Mouse (Mus musculus): ENCODE measurements around the gene Dgkd. TPM values are rescaled to one million over a fixed set of nuclear protein-coding genes. Genes with fewer than 3 reads are reported as not detected.

Dgkd gene
- 56.4 and 58.2 TPM in 2 replicates for polyA plus RNA-seq (2014; fragmentation: Nextera tagmentation; extraction: Ambion mirVana)

- Histone ChIP-seq H3K4me2 (ENCODE audit: low read depth, low read length) (peak within 1 kb of the TSS; percentile 88), H3K4me1 (ENCODE audit: control insufficient read depth, insufficient read depth, low read length) (peaks cover 12% of the 10 kb centered on the region), H3K27me3 (ENCODE audit: control insufficient read depth, insufficient read depth, low read length) (no peaks in the 10 kb centered on the region), H3K27ac (ENCODE audit: low read depth, low read length) (peak within 1 kb of the TSS; percentile 78), H3K4me3 (ENCODE audit: low read depth, low read length) (peak within 1 kb of the TSS; percentile 95), H3K9me3 (ENCODE audit: control insufficient read depth, low read length) (no peaks in the 10 kb centered on the region), H3K36me3 (ENCODE audit: control insufficient read depth, insufficient read depth, low read length) (no peaks in the 10 kb centered on the region), H3K9ac (replicated peaks; ENCODE audit: low read depth, low read length) (peak within 1 kb of the TSS; percentile 89)
- peak; percentile 95 for ATAC-seq (ENCODE audit: low read depth)
- 1% methylated on average over 41 of the region's 74 CpGs for WGBS
Observed at GRCm38 (mm10) chr1:87852892-87853600, at the start of gene Dgkd. Gene Dgkd, plus strand, starts transcription at chr1:87853287.

GRCm38 (mm10) chr1:87803576-87803975 lies 49.5 kb upstream of the Dgkd start, which contains the start of gene Sag:
Gene Sag, plus strand, starts transcription at chr1:87803680.
- Histone ChIP-seq H3K4me2 (ENCODE audit: low read depth, low read length) (no peak within 1 kb of the TSS), H3K36me3 (ENCODE audit: control insufficient read depth, insufficient read depth, low read length) (no peaks in the 10 kb centered on the region), H3K9ac (replicated peaks; ENCODE audit: low read depth, low read length) (no peak within 1 kb of the TSS), H3K27ac (ENCODE audit: low read depth, low read length) (no peak within 1 kb of the TSS), H3K4me1 (ENCODE audit: control insufficient read depth, insufficient read depth, low read length) (no peaks in the 10 kb centered on the region), H3K4me3 (ENCODE audit: low read depth, low read length) (no peak within 1 kb of the TSS), H3K27me3 (ENCODE audit: control insufficient read depth, insufficient read depth, low read length) (no peaks in the 10 kb centered on the region), H3K9me3 (ENCODE audit: control insufficient read depth, low read length) (no peaks in the 10 kb centered on the region)
- 88% methylated on average over 6 of the region's 6 CpGs for WGBS
- no peak for ATAC-seq (ENCODE audit: low read depth)

- Histone ChIP-seq H3K27ac (ENCODE audit: low read depth, low read length) (no peak overlapping the region), H3K9me3 (ENCODE audit: control insufficient read depth, low read length) (no peaks in the 10 kb centered on the region), H3K36me3 (ENCODE audit: control insufficient read depth, insufficient read depth, low read length) (no peaks in the 10 kb centered on the region), H3K27me3 (ENCODE audit: control insufficient read depth, insufficient read depth, low read length) (no peaks in the 10 kb centered on the region), H3K4me3 (ENCODE audit: low read depth, low read length) (no peak overlapping the region), H3K4me1 (ENCODE audit: control insufficient read depth, insufficient read depth, low read length) (no peaks in the 10 kb centered on the region), H3K9ac (replicated peaks; ENCODE audit: low read depth, low read length) (no peak overlapping the region), H3K4me2 (ENCODE audit: low read depth, low read length) (no peak overlapping the region)
- 87% methylated on average over 1 of the region's 1 CpGs for WGBS
- no peak for ATAC-seq (ENCODE audit: low read depth)
Observed at GRCm38 (mm10) chr1:87807751-87808150, 45.3 kb upstream of the Dgkd start.

GRCm38 (mm10) chr1:87811391-87811790 lies 41.7 kb upstream of the Dgkd start:
- no peaks in the 10 kb centered on the region for H3K9me3 ChIP-seq (ENCODE audit: control insufficient read depth, low read length)
- no peaks in the 10 kb centered on the region for H3K36me3 ChIP-seq (ENCODE audit: control insufficient read depth, insufficient read depth, low read length)
- no peak for ATAC-seq (ENCODE audit: low read depth)
- 91% methylated on average over 7 of the region's 7 CpGs for WGBS
- H3K4me2 ChIP-seq (ENCODE audit: low read depth, low read length) = no peak overlapping the region
- H3K4me3 ChIP-seq (ENCODE audit: low read depth, low read length) = no peak overlapping the region
- no peak overlapping the region for H3K27ac ChIP-seq (ENCODE audit: low read depth, low read length)
- no peaks in the 10 kb centered on the region for H3K27me3 ChIP-seq (ENCODE audit: control insufficient read depth, insufficient read depth, low read length)
- no peaks in the 10 kb centered on the region for H3K4me1 ChIP-seq (ENCODE audit: control insufficient read depth, insufficient read depth, low read length)
- no peak overlapping the region for H3K9ac ChIP-seq (replicated peaks; ENCODE audit: low read depth, low read length)

GRCm38 (mm10) chr1:87812061-87812460 lies 41.0 kb upstream of the Dgkd start:
- H3K27ac ChIP-seq (ENCODE audit: low read depth, low read length) = no peak overlapping the region
- H3K4me1 ChIP-seq (ENCODE audit: control insufficient read depth, insufficient read depth, low read length) = no peaks in the 10 kb centered on the region
- no peaks in the 10 kb centered on the region for H3K9me3 ChIP-seq (ENCODE audit: control insufficient read depth, low read length)
- no peaks in the 10 kb centered on the region for H3K36me3 ChIP-seq (ENCODE audit: control insufficient read depth, insufficient read depth, low read length)
- ATAC-seq (ENCODE audit: low read depth) = no peak
- H3K27me3 ChIP-seq (ENCODE audit: control insufficient read depth, insufficient read depth, low read length) = no peaks in the 10 kb centered on the region
- 80% methylated on average over 10 of the region's 10 CpGs for WGBS
- no peak overlapping the region for H3K9ac ChIP-seq (replicated peaks; ENCODE audit: low read depth, low read length)
- H3K4me3 ChIP-seq (ENCODE audit: low read depth, low read length) = no peak overlapping the region
- H3K4me2 ChIP-seq (ENCODE audit: low read depth, low read length) = no peak overlapping the region

- H3K4me3 ChIP-seq (ENCODE audit: low read depth, low read length) = no peak overlapping the region
- H3K9ac ChIP-seq (replicated peaks; ENCODE audit: low read depth, low read length) = no peak overlapping the region
- no peak overlapping the region for H3K4me2 ChIP-seq (ENCODE audit: low read depth, low read length)
- H3K27me3 ChIP-seq (ENCODE audit: control insufficient read depth, insufficient read depth, low read length) = no peaks in the 10 kb centered on the region
- no peak overlapping the region for H3K27ac ChIP-seq (ENCODE audit: low read depth, low read length)
- WGBS = 77% methylated on average over 6 of the region's 6 CpGs
- no peak for ATAC-seq (ENCODE audit: low read depth)
- no peaks in the 10 kb centered on the region for H3K36me3 ChIP-seq (ENCODE audit: control insufficient read depth, insufficient read depth, low read length)
- H3K9me3 ChIP-seq (ENCODE audit: control insufficient read depth, low read length) = no peaks in the 10 kb centered on the region
- H3K4me1 ChIP-seq (ENCODE audit: control insufficient read depth, insufficient read depth, low read length) = no peaks in the 10 kb centered on the region
Observed at GRCm38 (mm10) chr1:87813155-87813554, 39.9 kb upstream of the Dgkd start.

- Histone ChIP-seq H3K4me3 (ENCODE audit: low read depth, low read length) (no peak overlapping the region), H3K9ac (replicated peaks; ENCODE audit: low read depth, low read length) (no peak overlapping the region), H3K27ac (ENCODE audit: low read depth, low read length) (no peak overlapping the region), H3K9me3 (ENCODE audit: control insufficient read depth, low read length) (no peaks in the 10 kb centered on the region), H3K4me1 (ENCODE audit: control insufficient read depth, insufficient read depth, low read length) (no peaks in the 10 kb centered on the region), H3K4me2 (ENCODE audit: low read depth, low read length) (no peak overlapping the region), H3K27me3 (ENCODE audit: control insufficient read depth, insufficient read depth, low read length) (no peaks in the 10 kb centered on the region), H3K36me3 (ENCODE audit: control insufficient read depth, insufficient read depth, low read length) (no peaks in the 10 kb centered on the region)
- no peak for ATAC-seq (ENCODE audit: low read depth)
- WGBS = 78% methylated on average over 7 of the region's 7 CpGs
Observed at GRCm38 (mm10) chr1:87813681-87814080, 39.4 kb upstream of the Dgkd start.

GRCm38 (mm10) chr1:87824420-87824995 lies 28.6 kb upstream of the Dgkd start:
- no peaks in the 10 kb centered on the region for H3K4me1 ChIP-seq (ENCODE audit: control insufficient read depth, insufficient read depth, low read length)
- WGBS = 87% methylated on average over 10 of the region's 10 CpGs

GRCm38 (mm10) chr1:87825281-87825680 lies 27.8 kb upstream of the Dgkd start:
- H3K27me3 ChIP-seq (ENCODE audit: control insufficient read depth, insufficient read depth, low read length) = no peaks in the 10 kb centered on the region
- 89% methylated on average over 5 of the region's 5 CpGs for WGBS
- no peak for ATAC-seq (ENCODE audit: low read depth)

More at GRCm38 (mm10) chr1:87824420-87824995, 28.6 kb upstream of the Dgkd start:
- no peak for ATAC-seq (ENCODE audit: low read depth)
- no peak overlapping the region for H3K4me3 ChIP-seq (ENCODE audit: low read depth, low read length)
- H3K27ac ChIP-seq (ENCODE audit: low read depth, low read length) = no peak overlapping the region
- H3K9me3 ChIP-seq (ENCODE audit: control insufficient read depth, low read length) = no peaks in the 10 kb centered on the region
- H3K9ac ChIP-seq (replicated peaks; ENCODE audit: low read depth, low read length) = no peak overlapping the region
- H3K4me2 ChIP-seq (ENCODE audit: low read depth, low read length) = no peak overlapping the region
- H3K36me3 ChIP-seq (ENCODE audit: control insufficient read depth, insufficient read depth, low read length) = no peaks in the 10 kb centered on the region
- H3K27me3 ChIP-seq (ENCODE audit: control insufficient read depth, insufficient read depth, low read length) = no peaks in the 10 kb centered on the region

More at GRCm38 (mm10) chr1:87825281-87825680, 27.8 kb upstream of the Dgkd start:
- Histone ChIP-seq H3K4me2 (ENCODE audit: low read depth, low read length) (no peak overlapping the region), H3K9me3 (ENCODE audit: control insufficient read depth, low read length) (no peaks in the 10 kb centered on the region), H3K4me1 (ENCODE audit: control insufficient read depth, insufficient read depth, low read length) (no peaks in the 10 kb centered on the region), H3K4me3 (ENCODE audit: low read depth, low read length) (no peak overlapping the region), H3K36me3 (ENCODE audit: control insufficient read depth, insufficient read depth, low read length) (no peaks in the 10 kb centered on the region), H3K27ac (ENCODE audit: low read depth, low read length) (no peak overlapping the region), H3K9ac (replicated peaks; ENCODE audit: low read depth, low read length) (no peak overlapping the region)

Measured in neural tube, embryonic 14.5 days (tissue).